Mouse (Mus musculus): Measurements from ENCODE around the gene Uso1. TPM values are rescaled to one million over a fixed set of nuclear protein-coding genes. Genes with fewer than 3 reads are reported as not detected.
"Not testable (repeated sequence)": the region's sequence is repeated elsewhere in the genome, so short reads cannot be mapped to it uniquely, and the experiment has no call there.

Gene Uso1
- polyA plus RNA-seq, 3 experiments from 2014 or later, result 31.3 to 36.7 (median 34.4) TPM

DNA sequence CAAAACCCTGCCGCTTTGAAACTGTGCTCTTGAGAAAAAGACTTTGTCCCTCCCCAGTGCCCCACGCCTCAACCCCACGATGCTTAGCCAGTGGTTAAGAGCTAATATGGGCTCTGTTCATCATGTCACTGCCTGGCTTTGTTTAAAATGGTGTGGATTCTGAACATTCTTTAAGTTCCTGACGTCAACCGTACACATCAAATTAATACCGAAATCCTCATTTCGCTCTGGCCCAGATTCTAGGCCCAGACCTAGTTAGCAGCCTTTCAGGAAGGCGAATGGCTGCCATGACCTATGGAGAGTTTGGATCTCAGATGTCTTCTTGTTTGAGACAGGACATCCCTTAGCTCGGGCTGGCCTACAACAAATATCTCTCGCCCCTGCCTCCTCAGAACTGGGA is 10.0 kb upstream of the Uso1 start:
- ATAC-seq, result no peak

DNA sequence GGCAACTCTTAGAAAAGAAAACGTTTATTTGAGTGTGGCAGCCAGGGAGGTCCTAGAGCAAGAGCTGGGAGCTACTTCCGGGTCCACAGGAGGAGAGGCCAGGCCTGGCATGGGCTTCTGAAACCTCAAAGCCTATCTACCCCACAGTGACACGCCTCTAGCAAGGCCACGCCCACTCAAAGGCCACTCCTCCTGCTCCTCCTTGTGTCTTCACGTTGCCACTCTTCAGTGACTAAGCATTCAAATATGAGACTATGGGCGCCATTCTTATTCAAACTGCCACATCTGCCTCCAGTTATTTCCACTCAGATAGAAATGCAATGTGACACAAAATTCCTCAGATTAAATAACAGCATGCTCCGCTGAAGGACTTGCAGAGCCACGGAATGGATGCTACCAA is 9.2 kb upstream of the Uso1 start:
- no peak for ATAC-seq

- ATAC-seq, result no peak
These were observed 8.4 kb upstream of the Uso1 start for GRCm38 (mm10) chr5:92129321-92129768.

DNA sequence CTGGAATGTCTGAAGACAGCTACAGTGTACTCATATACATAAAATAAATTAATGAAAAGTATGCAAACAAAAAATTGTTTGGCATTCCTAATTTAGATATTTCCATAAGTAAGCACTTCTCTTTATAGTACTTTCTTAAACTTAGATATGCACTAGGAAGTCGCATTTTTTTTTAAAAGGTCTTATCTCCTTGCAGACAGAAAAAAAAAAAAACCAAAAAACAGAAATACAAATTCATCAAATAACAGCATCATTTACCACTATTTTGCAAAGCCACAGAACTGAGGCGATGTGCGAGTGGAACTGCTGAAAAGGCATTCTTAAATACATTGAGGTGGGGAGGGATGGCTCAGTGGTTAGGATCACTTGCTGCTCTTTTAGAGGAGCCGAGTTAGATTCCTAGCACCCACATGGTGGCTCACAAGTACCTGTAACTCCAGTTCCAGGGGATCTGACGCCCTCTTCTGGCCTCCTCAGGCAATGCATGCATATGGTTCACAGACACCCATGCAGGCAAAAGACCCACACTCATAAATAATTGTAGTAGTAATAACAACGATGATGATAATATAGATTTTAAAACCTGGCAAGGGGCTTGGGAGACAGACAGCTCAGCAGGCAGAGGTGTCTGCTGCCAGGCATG is 7.6 kb upstream of the Uso1 start:
- no peak for ATAC-seq

- no peak for ATAC-seq
These were observed 5.6 kb upstream of the Uso1 start for GRCm38 (mm10) chr5:92132127-92132526.

DNA sequence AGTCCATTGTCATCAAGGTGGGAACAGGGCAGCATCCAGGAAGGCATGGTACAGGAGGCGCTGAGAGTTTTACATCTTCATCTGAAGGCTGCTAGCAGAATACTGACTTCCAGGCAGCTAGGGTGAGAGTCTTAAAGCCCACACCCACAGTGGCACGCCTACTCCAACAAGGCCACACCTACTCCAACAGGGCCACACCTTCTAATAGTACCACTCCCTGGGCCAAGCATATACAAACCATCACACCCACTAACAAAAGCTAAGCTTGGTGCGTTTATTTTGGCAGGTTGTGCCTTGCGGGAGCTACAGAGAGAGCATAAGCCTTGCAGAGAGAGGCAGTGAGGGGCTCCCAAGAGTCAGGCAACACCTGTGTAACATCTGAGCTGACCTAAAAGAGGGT is 4.7 kb upstream of the Uso1 start:
- ATAC-seq, result not testable (repeated sequence)

DNA sequence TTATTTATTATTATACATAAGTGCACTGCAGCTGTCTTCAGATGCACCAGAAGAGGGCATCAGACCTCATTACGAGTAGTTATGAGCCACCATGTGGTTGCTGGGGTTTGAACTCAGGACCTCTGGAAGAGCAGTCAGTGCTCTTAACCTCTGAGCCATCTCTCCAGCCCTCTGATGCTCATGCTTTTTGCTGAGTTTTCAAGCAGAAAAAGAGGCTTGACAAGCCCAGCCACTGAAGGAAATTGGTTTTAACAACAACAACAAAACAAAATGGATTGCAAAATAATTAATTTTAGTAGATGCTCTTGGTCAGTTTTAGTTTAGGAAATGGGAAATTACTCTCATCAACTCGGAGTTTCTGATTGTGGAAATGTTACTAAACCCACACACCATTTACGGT is 2.8 kb upstream of the Uso1 start:
- ATAC-seq, result no peak

GRCm38 (mm10) chr5:92136536-92137238 is 1.1 kb upstream of the Uso1 start:
- ATAC-seq, result no peak

GRCm38 (mm10) chr5:92138093-92138621 is 419 bp downstream of the Uso1 start:
- peak; percentile 14 for ATAC-seq

DNA sequence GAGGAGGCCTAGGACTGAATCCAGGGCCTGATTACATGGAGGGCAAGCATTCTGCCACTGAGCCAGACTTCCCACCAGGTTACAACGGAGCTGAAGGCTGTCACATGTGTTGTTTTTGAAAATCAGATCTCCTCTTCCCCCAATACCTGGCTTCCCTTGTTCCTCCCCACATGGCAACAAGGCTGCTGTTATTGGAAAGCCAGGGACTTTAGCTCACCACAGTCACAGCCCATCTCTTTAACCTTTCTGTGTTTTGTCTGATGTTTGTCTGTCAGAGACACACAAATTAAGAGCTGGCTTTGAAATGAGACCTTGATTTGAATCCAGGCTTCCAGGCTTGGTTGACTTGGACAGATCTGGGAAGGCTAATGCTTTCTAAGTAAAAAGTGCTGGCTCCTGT is 1.5 kb downstream of the Uso1 start:
- ATAC-seq, result no peak

- no peak for ATAC-seq
These were observed 4.0 kb downstream of the Uso1 start for GRCm38 (mm10) chr5:92141696-92142095.

DNA sequence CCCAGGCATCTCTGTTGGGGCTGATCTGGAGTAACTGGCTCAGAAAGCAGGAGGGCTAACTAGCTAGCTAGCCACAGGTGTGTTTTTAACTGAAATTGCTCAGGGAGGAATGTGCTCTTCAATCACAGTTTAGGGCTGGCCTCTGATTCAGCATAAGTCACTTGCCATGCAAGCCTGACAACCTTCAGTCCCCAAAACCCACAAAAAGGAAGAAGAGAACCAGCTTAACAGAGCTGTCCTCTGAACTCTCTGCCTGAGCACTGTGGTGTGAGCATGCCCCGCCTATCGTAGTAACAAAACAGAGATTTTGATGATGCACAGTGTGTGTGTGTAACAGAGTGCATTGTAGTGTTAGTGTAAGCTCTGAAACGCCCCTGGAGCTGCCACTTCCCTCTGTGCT is 4.7 kb downstream of the Uso1 start:
- no peak for ATAC-seq

DNA sequence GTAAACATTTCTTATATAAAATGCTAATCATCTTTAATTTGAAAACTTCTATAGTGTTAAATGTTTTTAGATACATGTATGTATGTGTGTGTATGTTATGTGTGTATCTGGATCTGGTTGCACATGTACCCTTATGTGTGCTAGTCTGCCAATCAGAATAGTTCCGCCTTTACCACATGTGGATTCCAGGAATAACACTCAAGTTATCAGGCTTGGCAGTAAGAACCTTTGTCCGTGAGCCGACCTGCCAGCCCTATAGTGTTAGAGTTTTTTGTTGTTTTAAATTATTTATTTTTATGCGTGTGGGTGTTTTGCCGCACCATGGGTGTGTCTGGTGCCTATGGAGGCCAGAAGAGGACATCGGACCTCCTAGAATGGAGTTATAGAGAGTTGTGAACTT is 5.9 kb downstream of the Uso1 start:
- no peak for ATAC-seq

GRCm38 (mm10) chr5:92144954-92145708 is 7.4 kb downstream of the Uso1 start:
- ATAC-seq, result no peak

DNA sequence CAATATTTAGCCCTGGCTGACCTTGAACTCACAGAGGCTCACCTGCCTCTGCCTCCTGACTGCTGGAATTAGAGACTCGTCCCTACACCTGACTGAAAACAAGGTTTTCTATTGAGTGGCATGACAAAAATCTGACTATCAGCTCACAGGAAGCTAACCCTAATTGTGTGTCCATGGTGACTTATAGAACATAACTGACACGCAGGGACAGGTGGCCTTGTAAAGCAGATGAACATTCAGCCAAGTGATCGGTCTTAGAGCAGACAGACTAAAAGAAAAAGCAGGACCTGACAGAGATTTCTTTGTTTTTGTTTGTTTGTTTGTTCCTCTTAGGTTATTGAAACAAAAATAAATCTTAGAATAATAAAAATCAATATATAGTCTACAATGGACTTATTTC is 10.5 kb downstream of the Uso1 start:
- ATAC-seq, result no peak

DNA sequence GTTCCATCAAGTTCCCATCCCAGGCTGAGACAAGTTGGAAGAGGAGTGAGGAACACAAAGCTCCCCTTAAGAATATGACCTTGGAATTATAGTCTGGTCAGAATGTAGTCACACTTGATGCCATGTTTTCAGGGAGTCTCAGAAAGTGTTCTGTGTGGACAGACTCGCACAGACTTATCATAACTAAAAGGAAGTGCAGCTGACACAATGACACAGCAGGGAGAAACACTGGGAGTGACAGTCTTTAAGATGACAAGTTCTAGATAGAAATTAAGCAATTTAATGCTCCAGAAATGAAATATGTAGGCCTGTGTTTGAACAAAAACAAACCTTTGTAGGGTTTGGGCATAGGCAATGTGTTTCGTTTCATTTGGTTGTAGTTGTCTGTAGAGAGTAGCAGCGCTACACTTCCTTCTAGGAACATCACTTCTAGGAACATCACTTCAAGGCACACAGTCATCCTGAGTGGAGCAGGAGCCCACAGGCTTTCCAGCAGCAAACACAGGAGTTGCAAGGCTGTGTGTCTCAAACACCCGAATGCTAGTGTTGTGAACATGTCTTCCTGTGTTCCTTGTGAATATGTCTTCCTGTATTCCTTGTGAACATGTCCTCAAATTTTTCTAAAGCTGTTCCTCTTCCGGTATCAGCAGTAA is 11.7 kb downstream of the Uso1 start:
- ATAC-seq, result no peak

- no peak for ATAC-seq
These were observed 17.1 kb downstream of the Uso1 start for GRCm38 (mm10) chr5:92154861-92155260.

- no peak for ATAC-seq
These were observed 28.2 kb downstream of the Uso1 start for GRCm38 (mm10) chr5:92165976-92166375.

DNA sequence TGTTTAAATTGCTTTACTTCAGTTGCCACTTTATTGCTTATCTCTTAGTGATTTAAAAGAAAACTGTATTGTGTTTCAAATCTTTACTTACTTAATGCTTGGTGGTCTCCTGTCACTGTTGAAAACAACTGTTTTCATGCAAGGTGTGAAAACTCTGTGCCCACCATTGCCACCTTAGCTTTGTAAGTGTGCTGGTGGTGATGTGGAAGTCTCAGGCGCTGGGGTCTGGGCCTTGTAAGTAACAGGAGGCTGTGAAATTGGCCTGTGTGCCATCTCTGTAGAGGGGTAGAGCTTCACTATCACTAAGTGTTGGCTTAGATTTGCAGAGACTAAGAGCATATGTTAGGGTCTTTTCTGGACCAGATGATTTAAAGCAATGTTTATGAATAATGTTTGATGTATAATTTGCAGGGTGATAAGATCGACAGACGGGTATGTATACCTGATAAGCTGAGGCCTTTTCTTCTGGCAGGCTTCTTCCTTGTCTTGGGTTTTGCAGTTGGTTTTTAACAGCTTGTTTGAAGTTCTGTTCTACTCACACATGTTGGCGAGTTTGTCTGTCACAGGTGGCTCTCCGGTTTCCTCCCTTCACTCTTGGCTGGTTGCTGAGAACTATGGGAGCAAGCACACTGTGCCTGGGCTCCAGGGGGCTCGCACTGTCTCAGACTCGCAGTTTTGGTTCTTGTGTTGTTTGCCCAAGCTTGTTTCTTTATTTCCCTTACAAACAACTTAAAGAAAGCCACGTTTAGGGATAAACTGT is 45.5 kb downstream of the Uso1 start:
- ATAC-seq, result no peak

GRCm38 (mm10) chr5:92188881-92189483 is 51.2 kb downstream of the Uso1 start:
- ATAC-seq, result no peak

GRCm38 (mm10) chr5:92195716-92196115 is 58.0 kb downstream of the Uso1 start:
- ATAC-seq, result not testable (repeated sequence)
